In genomic region chr5:135589996-135590784, GRCm38 (mm10) we compare ENCODE assay signal across 24 mouse cellular contexts. TPM values are rescaled to one million over a fixed set of nuclear protein-coding genes. Genes with fewer than 3 reads are reported as not detected.
DNase-seq lines count a peak whose midpoint lies in the region; ATAC-seq lines count a peak whose summit lies in the region.
"Had no signal": no experiment of that assay in that cellular context is flagged by ENCODE, and none has a peak within 500 bp of the region (broad histone marks: within the 10 kb centered on the region; RNA-seq: fewer than 3 reads in every experiment).

No protein-coding gene starts in this region.

- no peak overlapping the region for H3K4me3 ChIP-seq in intestine, embryonic 15.5 days (replicated peaks)
- H3K4me3 ChIP-seq: embryonic facial prominence, embryonic 10.5 days; erythroblast, embryonic 14.5 days; forebrain, embryonic 10.5 days; forebrain, embryonic 15.5 days; hindbrain, embryonic 10.5 days had no signal

- ATAC-seq in intestine, embryonic 15.5 days, result peak; percentile 67; the same call in 1 of the 2 replicates
- no peak for ATAC-seq in CD4-positive, CD25-positive, alpha-beta regulatory T cell, adult 4 months
- ATAC-seq: forebrain, embryonic 15.5 days had no signal

- no peaks in the 10 kb centered on the region for H3K4me1 ChIP-seq in intestine, embryonic 15.5 days (replicated peaks)
- H3K4me1 ChIP-seq: forebrain, embryonic 15.5 days had no signal

- no peaks in the 10 kb centered on the region for H3K36me3 ChIP-seq in intestine, embryonic 15.5 days
- H3K36me3 ChIP-seq: embryonic facial prominence, embryonic 10.5 days; forebrain, embryonic 10.5 days; forebrain, embryonic 15.5 days; hindbrain, embryonic 10.5 days had no signal

- no peak overlapping the region for H3K27ac ChIP-seq in intestine, embryonic 15.5 days
- H3K27ac ChIP-seq: embryonic facial prominence, embryonic 10.5 days; forebrain, embryonic 10.5 days; forebrain, embryonic 15.5 days; hindbrain, embryonic 10.5 days; hindbrain, embryonic 14.5 days had no signal

- 79% methylated on average over 12 of the region's 12 CpGs for WGBS in intestine, embryonic 15.5 days

- H3K27me3 ChIP-seq in intestine, embryonic 15.5 days (replicated peaks), result no peaks in the 10 kb centered on the region
- H3K27me3 ChIP-seq: forebrain, embryonic 15.5 days had no signal

- DNase-seq in heart, adult 11 months, result peak; percentile 75
- DNase-seq in heart, adult 9 months (ENCODE audit: low spot score in 2 of 2), result no peak
- DNase-seq in kidney, adult 9 months, result peak; percentile 85
- DNase-seq in kidney, postnatal 36 days, result peak; percentile 70 to 81
- no peak for DNase-seq in testis, postnatal 14 days (ENCODE audit: low spot score)
- no peak for DNase-seq in ovary, postnatal 10 days (ENCODE audit: low spot score)
- DNase-seq: adrenal gland, postnatal 10 days; B cell, adult 2 months; cerebellum, adult 11-12 months; cerebellum, postnatal 10 days; gastrocnemius, postnatal 36 days; heart, adult 18-20 months had no signal

- no peak overlapping the region for H3K4me2 ChIP-seq in intestine, embryonic 15.5 days (replicated peaks)
- H3K4me2 ChIP-seq: forebrain, embryonic 15.5 days; heart, embryonic 11.5 days; hindbrain, embryonic 14.5 days had no signal

- H3K9ac ChIP-seq in intestine, embryonic 15.5 days, result no peak overlapping the region
- H3K9ac ChIP-seq: forebrain, embryonic 15.5 days; hindbrain, embryonic 14.5 days had no signal

- no peaks in the 10 kb centered on the region for H3K9me3 ChIP-seq in intestine, embryonic 15.5 days
- H3K9me3 ChIP-seq: forebrain, embryonic 15.5 days had no signal

RNA-seq across cellular contexts. Expression of gene Ccl24, which starts 17.3 kb away (rescaled TPM):
- polyA plus RNA-seq in intestine, embryonic 15.5 days (2015; fragmentation: Nextera tagmentation; extraction: Ambion mirVana), result 19.0 and 22.5 TPM in 2 replicates
- not detected for polyA plus RNA-seq in CD4-positive, CD25-positive, alpha-beta regulatory T cell, adult 4 months (2017; shearing (Covaris generic))

RNA-seq across cellular contexts. Expression of gene Ccl26, which starts 26.8 kb away (rescaled TPM):
- polyA plus RNA-seq in intestine, embryonic 15.5 days (2015; fragmentation: Nextera tagmentation; extraction: Ambion mirVana), result not detected in 2 replicates
- not detected for polyA plus RNA-seq in CD4-positive, CD25-positive, alpha-beta regulatory T cell, adult 4 months (2017; shearing (Covaris generic))
- polyA plus RNA-seq: brain, embryonic 14.5 days; embryonic facial prominence, embryonic 10.5 days; embryonic facial prominence, embryonic 14.5 days; erythroblast, embryonic 14.5 days; forebrain, embryonic 10.5 days; forebrain, embryonic 15.5 days; heart, embryonic 11.5 days; heart, embryonic 16.5 days; hindbrain, embryonic 10.5 days; hindbrain, embryonic 14.5 days had no signal

RNA-seq across cellular contexts. Expression of gene Rhbdd2, which starts 42.2 kb away (rescaled TPM):
- 33.9 and 42.3 TPM in 2 replicates for polyA plus RNA-seq in intestine, embryonic 15.5 days (2015; fragmentation: Nextera tagmentation; extraction: Ambion mirVana)
- 10 to 100 TPM; 17.6 to 36.8 TPM for polyA plus RNA-seq in CD4-positive, CD25-positive, alpha-beta regulatory T cell, adult 4 months (2017; shearing (Covaris generic))

RNA-seq across cellular contexts. Expression of gene Hip1, which starts 45.3 kb away (rescaled TPM):
- polyA plus RNA-seq in intestine, embryonic 15.5 days (2015; fragmentation: Nextera tagmentation; extraction: Ambion mirVana), result 20.1 and 20.9 TPM in 2 replicates
- polyA plus RNA-seq in CD4-positive, CD25-positive, alpha-beta regulatory T cell, adult 4 months (2017; shearing (Covaris generic)), result 1 to 10 TPM; 5.4 to 7.4 TPM
- polyA plus RNA-seq: erythroblast, embryonic 14.5 days had no signal

Comparison
In these comparisons a context has a peak if more than half of its experiments do, and no peak if none do; other contexts are left out.
1. DNase-seq: peak in heart, adult 11 months (single experiment), kidney, adult 9 months (single experiment) and kidney, postnatal 36 days (2 of 2); none in heart, adult 9 months (0 of 2), testis, postnatal 14 days (single experiment) and ovary, postnatal 10 days (single experiment).
2. RNA of gene Ccl24, which starts 17.3 kb away (polyA plus RNA-seq): 19.0 to 22.5 TPM in intestine, embryonic 15.5 days; not detected in CD4-positive, CD25-positive, alpha-beta regulatory T cell, adult 4 months; every median in the first group is over 10 times any median in the second.